Mouse (Mus musculus): ENCODE data around the gene Spata2l. TPM values are rescaled to one million over a fixed set of nuclear protein-coding genes. Genes with fewer than 3 reads are reported as not detected.
"Not testable (repeated sequence)": the region's sequence is repeated elsewhere in the genome, so short reads cannot be mapped to it uniquely, and the experiment has no call there.

Spata2l gene
- polyA plus RNA-seq, 1 experiment from 2014 or later: 2.5 TPM

DNA sequence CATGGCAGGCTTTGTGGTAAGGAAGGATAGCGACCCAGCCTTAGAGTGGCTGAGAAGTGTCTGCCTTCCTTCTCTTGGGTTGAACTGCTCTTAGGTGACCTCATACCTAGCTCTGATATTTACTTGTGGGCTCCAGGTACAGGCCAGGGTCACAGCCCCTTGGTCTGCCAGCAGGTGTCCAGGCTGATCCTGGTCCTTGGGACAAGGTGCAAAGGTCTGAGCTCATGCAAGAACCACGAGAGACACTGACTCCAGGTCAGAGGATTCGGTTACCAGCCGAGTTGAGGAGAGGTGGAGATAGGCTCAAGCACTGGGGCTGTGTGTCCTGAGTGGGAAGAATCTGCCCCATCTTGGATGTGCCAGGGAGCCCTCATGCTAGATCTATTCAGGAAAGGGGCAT, 8.3 kb upstream of the Spata2l start:
- no peaks in the 10 kb centered on the region for H3K4me1 ChIP-seq (replicated peaks)
- no peak overlapping the region for H3K9ac ChIP-seq
- 87% methylated on average over 4 of the region's 4 CpGs for WGBS
- 0 out of 2 replicates have a peak, but pooled peaks cover 3% of the 10 kb centered on the region for H3K27me3 ChIP-seq (replicated peaks)
- H3K9me3 ChIP-seq (replicated peaks): no peaks in the 10 kb centered on the region
- peaks cover 80% of the 10 kb centered on the region for H3K36me3 ChIP-seq
- no peak overlapping the region for H3K4me2 ChIP-seq
- no peak for ATAC-seq (ENCODE audit: insufficient number of reproducible peaks, low FRiP score)
- no peak overlapping the region for H3K27ac ChIP-seq (ENCODE audit: poor library complexity, severe bottlenecking)
- no peak overlapping the region for H3K4me3 ChIP-seq

DNA sequence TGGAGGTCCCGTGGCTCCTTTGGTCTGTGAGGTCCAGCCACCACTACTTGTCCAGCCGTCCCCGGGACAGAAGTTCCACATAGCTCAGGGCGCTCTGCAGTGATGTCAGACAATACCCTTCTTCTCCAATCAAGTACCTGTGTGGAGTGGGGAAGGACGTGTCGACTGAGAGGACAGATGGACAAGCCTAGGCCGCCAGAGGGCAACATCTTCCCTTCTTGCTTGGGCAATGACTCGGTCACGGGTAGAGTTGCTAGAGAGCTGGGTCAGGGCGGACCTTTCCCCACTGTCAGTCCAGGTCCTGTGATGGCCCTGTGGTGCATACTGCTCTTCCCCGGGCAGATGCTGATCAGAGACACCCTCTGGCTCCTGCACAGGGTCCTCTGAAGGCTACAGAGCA, 7.0 kb upstream of the Spata2l start:
- no peak overlapping the region for H3K9ac ChIP-seq
- H3K9me3 ChIP-seq (replicated peaks): no peaks in the 10 kb centered on the region
- WGBS: 66% methylated on average over 11 of the region's 11 CpGs
- H3K4me1 ChIP-seq (replicated peaks): no peaks in the 10 kb centered on the region
- 0 out of 2 replicates have a peak, but pooled peaks cover 3% of the 10 kb centered on the region for H3K27me3 ChIP-seq (replicated peaks)
- no peak overlapping the region for H3K4me2 ChIP-seq
- no peak overlapping the region for H3K4me3 ChIP-seq
- H3K27ac ChIP-seq (ENCODE audit: poor library complexity, severe bottlenecking): no peak overlapping the region
- ATAC-seq (ENCODE audit: insufficient number of reproducible peaks, low FRiP score): no peak
- H3K36me3 ChIP-seq: peaks cover 67% of the 10 kb centered on the region

DNA sequence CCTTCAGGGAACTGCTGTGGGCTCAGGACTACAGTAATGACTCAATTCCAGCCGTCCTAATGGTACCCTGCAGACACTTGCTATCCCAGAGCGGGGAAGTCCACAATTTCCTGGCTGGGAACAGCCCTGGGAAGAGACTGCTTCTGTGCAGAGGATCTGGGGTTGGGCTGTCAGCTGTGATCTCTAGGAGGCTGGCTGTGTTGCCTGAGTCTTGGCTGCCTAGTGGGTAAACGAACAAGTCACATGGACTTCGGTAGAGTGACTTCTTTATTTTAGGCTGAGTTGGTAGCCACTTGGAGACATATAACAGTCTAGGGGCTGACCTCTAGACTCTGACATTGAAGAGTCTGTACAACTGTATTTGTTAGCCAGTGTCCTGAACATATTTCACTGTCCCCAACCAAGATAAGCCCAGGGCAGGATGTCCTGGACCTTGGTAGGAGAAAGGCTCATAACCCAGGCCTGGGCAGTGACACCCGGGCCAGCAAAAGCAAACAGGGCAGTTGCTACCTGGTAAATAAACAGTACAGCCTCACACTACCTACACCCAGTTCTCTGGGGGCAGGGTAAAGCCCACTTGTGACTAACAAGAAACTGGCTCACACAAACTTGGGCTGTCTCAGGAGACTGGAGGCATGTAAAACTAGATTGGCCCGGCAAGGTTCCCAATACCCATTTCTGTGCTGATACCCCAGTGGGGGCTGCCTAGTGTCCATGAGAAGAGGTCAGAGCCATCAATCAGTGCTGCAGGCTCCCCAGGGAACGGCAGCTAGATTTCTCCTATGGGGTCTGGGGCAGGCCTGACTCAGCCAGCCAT, 6.3 kb upstream of the Spata2l start:
- Histone ChIP-seq H3K4me3 (no peak overlapping the region), H3K9ac (no peak overlapping the region), H3K4me1 (replicated peaks) (no peaks in the 10 kb centered on the region), H3K9me3 (replicated peaks) (no peaks in the 10 kb centered on the region), H3K27me3 (replicated peaks) (0 out of 2 replicates have a peak, but pooled peaks cover 3% of the 10 kb centered on the region), H3K36me3 (peaks cover 60% of the 10 kb centered on the region), H3K27ac (ENCODE audit: poor library complexity, severe bottlenecking) (no peak overlapping the region), H3K4me2 (no peak overlapping the region)
- ATAC-seq (ENCODE audit: insufficient number of reproducible peaks, low FRiP score): no peak
- 76% methylated on average over 7 of the region's 7 CpGs for WGBS

DNA sequence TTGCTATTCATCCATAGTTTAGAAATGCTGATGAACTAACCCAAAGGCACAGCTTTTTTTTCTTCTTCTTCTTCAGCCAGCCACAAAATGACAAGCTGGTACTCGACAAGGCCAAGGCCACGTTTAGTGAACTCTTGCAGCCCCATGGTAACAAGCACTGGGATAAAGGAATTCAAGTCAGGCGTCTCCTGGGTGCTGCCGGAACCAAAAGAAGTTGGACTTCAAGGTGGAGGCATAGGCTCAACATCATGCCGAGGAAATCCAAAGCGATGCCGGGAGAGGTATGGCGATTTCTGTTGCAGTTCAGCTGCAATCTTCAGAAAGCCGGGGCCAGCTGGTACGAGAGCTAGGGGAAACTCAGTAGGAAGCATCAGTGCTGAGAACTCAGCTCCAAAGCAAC, 3.4 kb upstream of the Spata2l start:
- Histone ChIP-seq H3K36me3 (peaks cover 31% of the 10 kb centered on the region), H3K9me3 (replicated peaks) (no peaks in the 10 kb centered on the region), H3K4me1 (replicated peaks) (peaks cover 14% of the 10 kb centered on the region), H3K4me3 (no peak overlapping the region), H3K27ac (ENCODE audit: poor library complexity, severe bottlenecking) (no peak overlapping the region), H3K4me2 (no peak overlapping the region), H3K9ac (no peak overlapping the region), H3K27me3 (replicated peaks) (peaks cover 15% of the 10 kb centered on the region)
- ATAC-seq (ENCODE audit: insufficient number of reproducible peaks, low FRiP score): no peak
- 84% methylated on average over 10 of the region's 10 CpGs for WGBS

DNA sequence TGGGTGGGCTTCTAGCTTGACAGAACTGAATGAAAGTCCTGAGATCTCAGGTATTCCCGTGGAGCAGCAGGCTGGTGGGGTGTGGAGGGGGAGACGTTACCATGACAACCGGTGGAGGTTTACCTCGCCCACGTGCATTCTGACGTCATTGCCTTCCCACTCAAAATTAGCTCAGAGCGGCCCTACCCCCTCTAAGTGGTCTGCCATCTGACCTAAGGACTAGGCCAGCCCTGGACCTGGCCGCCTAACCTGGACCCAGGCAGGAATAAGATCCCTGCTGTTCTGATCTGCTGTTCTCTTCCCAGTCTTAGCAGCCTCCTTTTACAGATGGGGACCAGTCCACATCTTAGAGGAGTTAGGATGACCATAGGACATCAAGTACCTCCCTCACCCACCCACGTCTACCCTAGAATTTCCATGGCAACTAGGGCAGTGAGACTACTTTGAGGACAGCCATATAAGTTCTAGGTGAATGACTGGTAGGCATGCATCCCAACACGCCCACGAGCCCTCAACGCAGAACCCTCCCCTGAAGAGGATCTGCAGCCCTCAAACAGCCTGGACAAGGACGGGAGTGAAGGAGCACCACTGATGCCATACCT, 1.0 kb downstream of the Spata2l start:
- ATAC-seq (ENCODE audit: insufficient number of reproducible peaks, low FRiP score): 0 out of 2 replicates have a peak, but pooled peaks have one; percentile 1
- Histone ChIP-seq H3K9me3 (replicated peaks) (no peaks in the 10 kb centered on the region), H3K4me2 (peak overlapping the region; percentile 89), H3K36me3 (peaks cover 3% of the 10 kb centered on the region; the same call in 1 of the 2 replicates), H3K27me3 (replicated peaks) (peaks cover 31% of the 10 kb centered on the region), H3K4me1 (replicated peaks) (peaks cover 14% of the 10 kb centered on the region), H3K4me3 (peak overlapping the region; percentile 59), H3K9ac (peak overlapping the region; percentile 64), H3K27ac (ENCODE audit: poor library complexity, severe bottlenecking) (no peak overlapping the region)
- WGBS: 38% methylated on average over 13 of the region's 13 CpGs

DNA sequence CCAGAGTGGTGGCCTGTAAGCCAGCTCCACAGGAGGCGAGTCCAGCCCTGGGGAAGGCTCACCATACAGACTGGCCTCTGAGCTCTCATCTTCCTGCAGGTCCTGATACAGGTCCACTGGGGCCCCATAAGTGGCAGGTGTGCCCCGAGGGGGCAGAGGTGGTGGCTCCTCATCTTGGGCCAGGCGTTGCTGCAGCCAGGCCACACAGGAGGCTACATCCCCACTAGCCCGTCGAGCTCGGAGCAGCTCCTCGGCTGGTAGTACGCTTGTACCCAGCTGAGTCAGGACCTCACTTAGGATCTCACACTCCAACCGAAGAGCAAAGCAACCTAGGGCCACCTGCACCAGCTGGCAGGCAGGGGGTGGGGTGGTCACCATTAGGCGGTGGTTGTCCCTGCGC, 2.3 kb downstream of the Spata2l start:
- H3K27me3 ChIP-seq (replicated peaks): peaks cover 29% of the 10 kb centered on the region
- WGBS: 73% methylated on average over 11 of the region's 11 CpGs
- no peak overlapping the region for H3K4me2 ChIP-seq

DNA sequence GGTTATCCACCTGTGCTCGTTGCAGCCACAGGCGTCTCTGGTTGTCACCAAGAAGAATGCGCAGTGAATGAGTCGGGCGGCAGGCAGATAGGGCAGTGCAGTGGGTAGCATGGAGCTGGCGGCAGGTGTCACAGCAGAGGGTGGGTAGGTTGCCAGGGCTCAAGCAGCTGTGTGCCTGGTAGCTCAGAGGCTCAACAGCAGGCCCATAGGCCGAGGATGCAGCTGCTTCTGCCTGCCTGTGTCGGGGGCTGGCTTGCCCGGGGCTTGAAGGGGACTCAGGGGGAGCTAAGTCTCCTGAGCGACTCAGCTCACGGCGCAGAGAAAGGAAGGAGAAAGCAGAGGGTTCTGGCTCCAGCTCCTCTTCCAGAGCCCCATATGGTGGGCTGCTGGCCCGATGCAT, 2.7 kb downstream of the Spata2l start:
- ATAC-seq (ENCODE audit: insufficient number of reproducible peaks, low FRiP score): no peak
- H3K9me3 ChIP-seq (replicated peaks): no peaks in the 10 kb centered on the region
- no peak overlapping the region for H3K9ac ChIP-seq
- peaks cover 29% of the 10 kb centered on the region for H3K27me3 ChIP-seq (replicated peaks)
- H3K4me2 ChIP-seq: no peak overlapping the region
- no peak overlapping the region for H3K27ac ChIP-seq (ENCODE audit: poor library complexity, severe bottlenecking)
- WGBS: 56% methylated on average over 13 of the region's 13 CpGs
- H3K4me3 ChIP-seq: no peak overlapping the region
- H3K4me1 ChIP-seq (replicated peaks): peaks cover 14% of the 10 kb centered on the region
- peaks cover 19% of the 10 kb centered on the region for H3K36me3 ChIP-seq

More for the DNA sequence above, 2.3 kb downstream of the Spata2l start:
- Histone ChIP-seq H3K9me3 (replicated peaks) (no peaks in the 10 kb centered on the region), H3K9ac (no peak overlapping the region), H3K4me3 (no peak overlapping the region), H3K4me1 (replicated peaks) (peaks cover 14% of the 10 kb centered on the region), H3K36me3 (peaks cover 15% of the 10 kb centered on the region), H3K27ac (ENCODE audit: poor library complexity, severe bottlenecking) (no peak overlapping the region)
- no peak for ATAC-seq (ENCODE audit: insufficient number of reproducible peaks, low FRiP score)

DNA sequence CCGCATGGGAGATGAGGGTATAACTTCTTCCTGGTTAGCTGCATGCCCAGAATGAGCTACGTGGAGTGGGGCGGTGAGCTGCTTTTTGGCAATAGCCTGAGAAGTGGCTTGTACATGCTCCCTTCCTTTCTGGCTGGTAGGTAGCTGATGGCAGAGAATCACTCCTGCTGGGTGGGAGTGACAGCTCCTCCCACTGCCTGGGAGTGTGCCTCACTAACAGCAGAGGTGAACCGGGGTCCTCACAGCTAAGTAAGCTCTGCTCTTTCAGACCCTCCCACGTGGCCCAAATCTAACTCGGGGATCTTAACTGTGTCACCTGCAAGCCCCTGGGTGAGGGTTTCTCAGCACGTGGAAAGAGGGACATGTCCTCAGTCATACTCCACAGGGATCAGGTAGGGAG, 3.5 kb downstream of the Spata2l start:
- WGBS: 32% methylated on average over 7 of the region's 7 CpGs
- Histone ChIP-seq H3K4me2 (no peak overlapping the region), H3K4me3 (no peak overlapping the region), H3K27ac (ENCODE audit: poor library complexity, severe bottlenecking) (no peak overlapping the region), H3K36me3 (peaks cover 27% of the 10 kb centered on the region), H3K27me3 (replicated peaks) (peaks cover 29% of the 10 kb centered on the region), H3K9me3 (replicated peaks) (no peaks in the 10 kb centered on the region), H3K9ac (no peak overlapping the region), H3K4me1 (replicated peaks) (peaks cover 14% of the 10 kb centered on the region)
- no peak for ATAC-seq (ENCODE audit: insufficient number of reproducible peaks, low FRiP score)

DNA sequence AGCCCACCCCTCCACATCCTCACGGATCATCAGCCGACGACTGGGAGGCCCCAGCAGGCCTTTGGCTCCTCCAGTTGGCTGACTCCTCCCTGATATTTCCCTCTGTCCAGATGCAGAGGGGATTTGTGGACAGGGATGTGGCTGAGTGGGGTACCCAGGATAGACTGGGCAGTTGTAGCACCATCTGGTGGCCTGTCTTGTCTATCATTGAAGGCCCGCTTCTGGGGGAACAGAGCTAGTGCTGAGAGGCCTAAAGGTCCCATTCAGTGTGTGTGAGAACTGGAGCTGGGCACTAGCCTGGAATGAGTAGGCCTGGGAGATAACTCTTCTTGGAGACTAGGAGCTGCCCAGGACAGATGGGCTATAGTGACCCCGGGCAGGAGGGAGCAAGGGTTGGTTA, 4.3 kb downstream of the Spata2l start:
- no peak overlapping the region for H3K4me3 ChIP-seq
- WGBS: 61% methylated on average over 5 of the region's 5 CpGs
- no peak for ATAC-seq (ENCODE audit: insufficient number of reproducible peaks, low FRiP score)

DNA sequence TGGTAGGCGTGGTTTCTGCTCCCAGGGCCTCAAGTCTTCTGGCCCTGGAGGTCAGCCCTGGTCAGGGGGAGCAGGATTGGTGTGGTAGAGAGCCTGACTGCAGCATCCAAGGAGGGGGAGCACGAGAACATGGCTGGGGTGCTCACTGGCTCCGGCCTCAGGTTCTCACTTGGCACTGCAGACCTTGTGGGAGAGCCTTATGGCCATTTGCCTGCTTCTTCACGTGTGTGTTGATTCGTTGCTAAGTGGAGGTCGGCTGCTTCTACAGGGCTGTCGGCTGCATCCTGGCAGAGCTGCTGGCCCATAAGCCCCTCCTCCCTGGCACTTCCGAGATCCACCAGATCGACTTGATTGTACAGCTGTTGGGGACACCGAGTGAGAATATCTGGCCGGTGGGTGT, 5.7 kb downstream of the Spata2l start:
- Histone ChIP-seq H3K4me1 (replicated peaks) (peaks cover 12% of the 10 kb centered on the region), H3K27me3 (replicated peaks) (peaks cover 26% of the 10 kb centered on the region), H3K36me3 (peaks cover 37% of the 10 kb centered on the region)
- H3K9me3 ChIP-seq (replicated peaks); H3K4me3 ChIP-seq; H3K27ac ChIP-seq (ENCODE audit: poor library complexity, severe bottlenecking); ATAC-seq (ENCODE audit: insufficient number of reproducible peaks, low FRiP score); H3K9ac ChIP-seq; H3K4me2 ChIP-seq: not testable (repeated sequence)
- 83% methylated on average over 11 of the region's 11 CpGs for whole genome bisulfite sequencing

More for the DNA sequence above, 4.3 kb downstream of the Spata2l start:
- Histone ChIP-seq H3K27ac (ENCODE audit: poor library complexity, severe bottlenecking) (no peak overlapping the region), H3K9me3 (replicated peaks) (no peaks in the 10 kb centered on the region), H3K9ac (no peak overlapping the region), H3K36me3 (peaks cover 34% of the 10 kb centered on the region), H3K4me1 (replicated peaks) (peaks cover 14% of the 10 kb centered on the region), H3K4me2 (no peak overlapping the region), H3K27me3 (replicated peaks) (peaks cover 29% of the 10 kb centered on the region)

DNA sequence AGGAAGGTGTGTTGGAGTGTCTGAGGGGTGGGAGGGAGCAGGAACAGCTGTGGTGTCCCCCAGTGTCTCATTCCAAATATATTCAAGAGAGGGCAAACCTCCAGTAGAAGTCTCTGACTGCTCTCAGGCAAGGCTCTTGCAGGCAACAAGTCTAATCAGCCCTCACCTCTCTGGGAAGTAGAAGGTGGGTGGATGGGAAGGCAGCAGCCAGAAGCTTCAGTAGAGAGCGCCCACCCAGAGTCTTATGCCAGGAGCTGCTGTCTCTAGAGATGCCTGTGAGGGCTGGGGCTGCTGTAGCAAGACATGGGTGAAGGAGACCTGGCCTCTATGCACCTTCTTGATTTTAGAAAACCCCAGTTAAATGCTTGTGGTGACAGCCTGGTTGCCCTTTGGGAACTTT, 7.6 kb downstream of the Spata2l start:
- H3K27ac ChIP-seq (ENCODE audit: poor library complexity, severe bottlenecking): no peak overlapping the region
- no peak overlapping the region for H3K4me2 ChIP-seq
- no peaks in the 10 kb centered on the region for H3K9me3 ChIP-seq (replicated peaks)
- H3K27me3 ChIP-seq (replicated peaks): peaks cover 7% of the 10 kb centered on the region
- no peak for ATAC-seq (ENCODE audit: insufficient number of reproducible peaks, low FRiP score)
- peaks cover 37% of the 10 kb centered on the region for H3K36me3 ChIP-seq
- H3K4me3 ChIP-seq: no peak overlapping the region
- H3K4me1 ChIP-seq (replicated peaks): peaks cover 11% of the 10 kb centered on the region
- WGBS: 95% methylated on average over 1 of the region's 1 CpGs
- no peak overlapping the region for H3K9ac ChIP-seq
